Mouse (Mus musculus) E14TG2a.4 (cell line): ENCODE results near the gene Nrbp1.
A peak's percentile ranks its signal among the peaks of the same experiment; 100 is the strongest.

Experiments used
- H3K27me3 ChIP-seq: 2 replicates; pipeline ENCODE4 v1.6.1; 2014; ENCODE audit warnings: low read length, control low read depth; ENCODE audit not compliant: insufficient read depth
- H3K36me3 ChIP-seq: 2 replicates; pipeline ENCODE4 v1.6.1; 2014; ENCODE audit warnings: low read length, control low read depth; ENCODE audit not compliant: insufficient read depth
- H3K4me1 ChIP-seq: replicated peaks from 2 replicates; pipeline ENCODE4 v1.6.1; 2014; ENCODE audit warnings: low read depth, low read length, control low read depth
- H3K4me3 ChIP-seq: replicated peaks from 2 replicates; pipeline ENCODE4 v1.5.1; 2014; ENCODE audit warnings: mild to moderate bottlenecking, low read length
- H3K9me3 ChIP-seq: 2 replicates; pipeline ENCODE4 v1.6.1; 2014; ENCODE audit warnings: low read length, control low read depth
- CTCF ChIP-seq: conservative IDR thresholded peaks from 2 replicates; pipeline ENCODE4 v1.5.1; 2014; ENCODE audit warnings: low read length
- NANOG ChIP-seq: IDR thresholded peaks from 2 replicates; pipeline ENCODE4 v1.6.1; 2014; ENCODE audit warnings: borderline replicate concordance, low read length, mixed read lengths
- POU5F1 ChIP-seq: IDR thresholded peaks from 2 replicates; pipeline ENCODE4 v1.6.1; 2014; ENCODE audit warnings: low read length, borderline replicate concordance

Nrbp1 gene

GRCm38 (mm10) chr5:31294964-31295605, 54.4 kb downstream of the Nrbp1 start:
- TF ChIP-seq POU5F1 = no peak
- no peak for TF ChIP-seq CTCF
- TF ChIP-seq NANOG = no peak
- peaks cover 28% of the 10 kb centered on the region for H3K4me1 ChIP-seq
- H3K4me3 ChIP-seq = peak overlapping the region; percentile 88
- peaks cover 12% of the 10 kb centered on the region for H3K36me3 ChIP-seq
- H3K27me3 ChIP-seq = peaks cover 46% of the 10 kb centered on the region
- no peaks in the 10 kb centered on the region for H3K9me3 ChIP-seq

- H3K4me3 ChIP-seq = peak within 1 kb of the TSS; percentile 88
- H3K9me3 ChIP-seq = no peaks in the 10 kb centered on the region
- H3K27me3 ChIP-seq = peaks cover 51% of the 10 kb centered on the region
- H3K36me3 ChIP-seq = peaks cover 12% of the 10 kb centered on the region
- TF ChIP-seq POU5F1 = no peak
- no peak for TF ChIP-seq CTCF
- TF ChIP-seq NANOG = no peak
- H3K4me1 ChIP-seq = peaks cover 22% of the 10 kb centered on the region
Observed at GRCm38 (mm10) chr5:31295606-31296141, 55.0 kb downstream of the Nrbp1 start, which contains the start of gene Fndc4. Fndc4 (minus strand) TSS chr5:31296080.

DNA sequence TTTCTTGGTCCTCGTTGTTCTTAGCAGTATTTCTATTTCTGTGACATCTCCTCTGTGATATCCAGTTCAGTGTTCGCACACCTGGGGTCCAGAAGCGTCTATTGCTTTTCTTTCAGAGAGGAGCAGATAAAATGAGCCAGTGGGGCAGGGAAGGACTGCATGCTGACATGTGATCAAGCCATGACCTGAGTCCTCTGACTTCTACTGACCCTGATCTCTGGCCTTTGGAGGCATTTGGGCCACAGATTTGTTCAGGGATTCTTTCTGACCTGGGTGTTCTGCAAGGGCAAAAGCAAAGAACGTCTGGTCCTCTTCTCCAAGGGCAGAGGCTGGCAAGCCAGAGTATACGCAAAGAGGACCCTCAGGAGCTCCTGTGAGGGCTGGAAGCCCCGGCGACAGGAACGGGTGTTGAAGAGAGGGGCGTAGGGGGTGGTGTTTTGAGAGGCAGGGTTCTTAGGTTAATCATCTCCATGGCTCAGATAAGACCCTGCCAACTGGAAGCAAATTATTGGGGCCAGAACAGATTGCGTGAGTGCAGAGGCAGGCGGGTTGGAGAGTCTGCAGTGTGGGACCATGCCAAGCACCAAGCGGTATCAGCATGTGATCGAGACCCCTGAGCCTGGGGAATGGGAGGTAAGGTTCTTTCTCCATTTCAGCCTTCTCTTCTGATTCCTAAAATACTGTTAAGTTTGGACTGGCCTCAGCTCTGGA, 56.5 kb downstream of the Nrbp1 start, which contains the start of gene Gckr:
TSS of gene Gckr (plus strand) at position 397 of the 711 bp plus-strand sequence.
- H3K4me1 ChIP-seq = peaks cover 13% of the 10 kb centered on the region

GRCm38 (mm10) chr5:31297981-31298380, 57.3 kb downstream of the Nrbp1 start:
- Histone ChIP-seq H3K9me3 (no peaks in the 10 kb centered on the region), H3K36me3 (peaks cover 7% of the 10 kb centered on the region), H3K4me3 (no peak overlapping the region), H3K4me1 (peaks cover 13% of the 10 kb centered on the region), H3K27me3 (peaks cover 63% of the 10 kb centered on the region)
- TF ChIP-seq POU5F1 (no peak), NANOG (no peak), CTCF (no peak)

More for the DNA sequence above, 56.5 kb downstream of the Nrbp1 start, which contains the start of gene Gckr:
- peaks cover 12% of the 10 kb centered on the region for H3K36me3 ChIP-seq
- TF ChIP-seq NANOG = no peak
- peaks cover 58% of the 10 kb centered on the region for H3K27me3 ChIP-seq
- H3K9me3 ChIP-seq = no peaks in the 10 kb centered on the region
- H3K4me3 ChIP-seq = no peak within 1 kb of the TSS

GRCm38 (mm10) chr5:31298486-31298885, 57.8 kb downstream of the Nrbp1 start:
- H3K4me1 ChIP-seq = peaks cover 13% of the 10 kb centered on the region
- TF ChIP-seq POU5F1 (no peak), CTCF (no peak), NANOG (no peak)

More at GRCm38 (mm10) chr5:31298486-31298885, 57.8 kb downstream of the Nrbp1 start:
- Histone ChIP-seq H3K36me3 (peaks cover 7% of the 10 kb centered on the region), H3K27me3 (peaks cover 63% of the 10 kb centered on the region), H3K9me3 (no peaks in the 10 kb centered on the region), H3K4me3 (no peak overlapping the region)
